Mouse (Mus musculus) lung, embryonic 16.5 days (tissue): ENCODE measurements at regions not wholly inside any gene's neighbourhood (a gene's known extent, or its start where the extent isn't known, plus 50 kb on each side); places are given as distances from the start of the nearest gene placed in this dataset.

ENCODE experiments used
- ATAC-seq: fragments of 200-750 bp; cut with Nextera tagmentation; 2 replicates; pipeline ENCODE4 v1.8.0; 2017; ENCODE audit warnings: low read depth, mild to moderate bottlenecking, moderate library complexity
- H3K27ac ChIP-seq: fragments of 300-500 bp; sonication (generic); 2 replicates; pipeline ENCODE4 v1.5.1; 2014; ENCODE audit warnings: mild to moderate bottlenecking, control low read depth, low read length
- H3K27me3 ChIP-seq: fragments of 300-500 bp; sonication (generic); 2 replicates; pipeline ENCODE4 v1.6.1; 2014; ENCODE audit warnings: low read depth, low read length, mixed read lengths; ENCODE audit not compliant: control insufficient read depth, insufficient read depth
- H3K36me3 ChIP-seq: fragments of 300-500 bp; sonication (generic); 2 replicates; pipeline ENCODE4 v1.6.1; 2014; ENCODE audit warnings: low read length; ENCODE audit not compliant: control insufficient read depth, insufficient read depth
- H3K4me1 ChIP-seq: fragments of 300-500 bp; sonication (generic); replicated peaks from 2 replicates; pipeline ENCODE4 v1.6.1; 2014; ENCODE audit warnings: low read length, mixed read lengths; ENCODE audit not compliant: control insufficient read depth, insufficient read depth
- H3K4me2 ChIP-seq: fragments of 300-500 bp; sonication (generic); 2 replicates; pipeline ENCODE4 v1.6.1; 2014; ENCODE audit warnings: low read depth, low read length, control low read depth
- H3K4me3 ChIP-seq: fragments of 300-500 bp; sonication (generic); 2 replicates; pipeline ENCODE4 v1.5.1; 2014; ENCODE audit warnings: mild to moderate bottlenecking, low read length, control low read depth
- H3K9ac ChIP-seq: fragments of 300-500 bp; sonication (generic); 2 replicates; pipeline ENCODE4 v1.6.1; 2014; ENCODE audit warnings: low read length, control low read depth
- H3K9me3 ChIP-seq: fragments of 300-500 bp; sonication (generic); 2 replicates; pipeline ENCODE4 v1.6.1; 2016; ENCODE audit warnings: low read length; ENCODE audit not compliant: control insufficient read depth
- WGBS: fragments of 180-500 bp; shearing (Covaris S2); extraction: QIAGEN DNeasy Blood & Tissue Kit; methylation state at CpG from one replicate; pipeline ENCODE4 v1.1.7; 2014; 5-methylcytosine and 5-hydroxymethylcytosine counted together
- microRNA counts: library from miRNA; unstranded; fragments of <30 nt; microRNA quantifications from one replicate; lab custom pipeline; 2016
- microRNA-seq: library from miRNA; unstranded; fragments of <30 nt; microRNA quantifications from one replicate; pipeline ENCODE4, GENCODE M21; 2016

GRCm38 (mm10) chr15:68355957-68356356, 1855.2 kb upstream of the Lrrc6 start:
- Histone ChIP-seq H3K27ac (no peak overlapping the region), H3K4me1 (peaks cover 6% of the 10 kb centered on the region), H3K36me3 (no peaks in the 10 kb centered on the region), H3K27me3 (no peaks in the 10 kb centered on the region), H3K9ac (no peak overlapping the region), H3K4me2 (no peak overlapping the region), H3K4me3 (no peak overlapping the region), H3K9me3 (no peaks in the 10 kb centered on the region)
- ATAC-seq: no peak
- WGBS: 71% methylated on average over 1 of the region's 1 CpGs

DNA sequence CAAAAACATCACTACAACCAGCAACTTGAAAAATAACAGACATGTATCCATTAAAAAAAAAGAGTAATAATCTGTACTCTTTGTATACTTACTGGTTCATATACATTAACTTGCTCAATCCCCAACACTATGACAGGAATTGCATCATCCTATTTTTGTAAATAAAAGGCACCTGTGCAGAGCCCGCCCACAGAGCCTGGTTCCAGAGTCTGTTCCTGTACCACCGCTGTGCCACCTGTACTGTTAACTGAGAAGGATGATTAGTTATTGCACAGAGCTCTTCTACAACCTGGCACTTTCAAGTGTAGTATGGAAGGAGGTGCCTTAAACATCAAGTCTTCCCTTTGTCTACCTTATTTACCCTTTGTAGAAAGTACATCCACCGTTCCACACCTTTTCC, 1843.9 kb upstream of the Lrrc6 start:
- Histone ChIP-seq H3K36me3 (no peaks in the 10 kb centered on the region), H3K9me3 (no peaks in the 10 kb centered on the region), H3K4me1 (peaks cover 5% of the 10 kb centered on the region; the same call in 1 of the 2 replicates), H3K4me3 (no peak overlapping the region), H3K4me2 (no peak overlapping the region), H3K9ac (no peak overlapping the region), H3K27ac (no peak overlapping the region), H3K27me3 (no peaks in the 10 kb centered on the region)
- WGBS: 86% methylated on average over 3 of the region's 3 CpGs
- ATAC-seq: no peak

DNA sequence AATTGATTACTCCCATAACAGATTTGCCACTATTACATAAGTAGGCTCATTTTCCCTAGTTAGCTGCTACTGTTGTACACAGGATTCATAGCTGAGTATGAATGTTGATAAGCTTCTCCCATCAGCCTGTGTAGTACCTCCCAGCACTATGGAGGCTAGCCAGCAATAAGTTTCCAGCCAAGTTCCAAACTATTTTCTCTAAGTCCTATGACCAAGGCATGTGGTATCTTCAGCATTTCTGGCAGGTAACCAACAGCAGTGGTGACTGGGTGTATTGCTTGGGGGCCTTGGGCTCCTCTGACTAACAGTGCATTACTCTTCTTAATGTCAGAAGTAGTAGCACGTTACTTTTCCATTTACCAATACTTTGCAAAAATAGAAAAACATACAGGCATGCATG, 1841.8 kb upstream of the Lrrc6 start:
- H3K4me3 ChIP-seq: no peak overlapping the region
- H3K27ac ChIP-seq: 0 out of 2 replicates have a peak overlapping the region, but pooled peaks have one; percentile 25
- peak; percentile 72 for ATAC-seq
- no peak overlapping the region for H3K4me2 ChIP-seq
- no peaks in the 10 kb centered on the region for H3K36me3 ChIP-seq
- no peak overlapping the region for H3K9ac ChIP-seq
- peaks cover 8% of the 10 kb centered on the region; the same call in 1 of the 2 replicates for H3K4me1 ChIP-seq
- no peaks in the 10 kb centered on the region for H3K9me3 ChIP-seq
- no peaks in the 10 kb centered on the region for H3K27me3 ChIP-seq
- WGBS: 70% methylated on average over 1 of the region's 1 CpGs

GRCm38 (mm10) chr15:68341056-68341455, 1840.3 kb upstream of the Lrrc6 start:
- 34% methylated on average over 5 of the region's 5 CpGs for WGBS
- no peaks in the 10 kb centered on the region for H3K36me3 ChIP-seq
- ATAC-seq: peak; percentile 62; the same call in 1 of the 2 replicates
- H3K9me3 ChIP-seq: no peaks in the 10 kb centered on the region
- H3K27me3 ChIP-seq: no peaks in the 10 kb centered on the region
- H3K4me2 ChIP-seq: no peak overlapping the region
- no peak overlapping the region for H3K9ac ChIP-seq
- peak overlapping the region; percentile 39; the same call in 1 of the 2 replicates for H3K27ac ChIP-seq
- peaks cover 8% of the 10 kb centered on the region; the same call in 1 of the 2 replicates for H3K4me1 ChIP-seq
- no peak overlapping the region for H3K4me3 ChIP-seq

DNA sequence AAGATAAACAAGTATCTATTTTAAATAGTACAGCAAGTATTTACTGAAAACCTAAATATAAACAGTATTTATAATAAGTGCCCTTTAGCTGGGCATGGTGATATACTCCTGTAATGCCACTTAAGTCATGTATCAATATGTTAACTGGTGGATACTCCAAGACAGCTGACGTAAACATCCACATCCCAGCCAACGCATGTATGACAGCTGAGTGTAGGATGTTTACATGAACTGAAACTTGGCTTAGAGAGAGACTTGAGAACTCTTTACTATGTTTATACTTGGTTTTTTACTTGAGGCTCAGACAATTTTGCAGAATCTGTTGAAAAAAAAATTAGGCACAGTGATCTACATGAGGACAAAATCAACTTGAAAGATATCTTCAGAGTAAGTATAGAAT, 1836.6 kb upstream of the Lrrc6 start:
- no peak overlapping the region for H3K4me3 ChIP-seq
- H3K4me1 ChIP-seq: peaks cover 6% of the 10 kb centered on the region; the same call in 1 of the 2 replicates
- H3K9ac ChIP-seq: no peak overlapping the region
- no peaks in the 10 kb centered on the region for H3K27me3 ChIP-seq
- peak overlapping the region; percentile 72 for H3K27ac ChIP-seq
- H3K4me2 ChIP-seq: no peak overlapping the region
- H3K36me3 ChIP-seq: no peaks in the 10 kb centered on the region
- WGBS: 23% methylated on average over 2 of the region's 2 CpGs
- no peaks in the 10 kb centered on the region for H3K9me3 ChIP-seq
- ATAC-seq: peak; percentile 88

DNA sequence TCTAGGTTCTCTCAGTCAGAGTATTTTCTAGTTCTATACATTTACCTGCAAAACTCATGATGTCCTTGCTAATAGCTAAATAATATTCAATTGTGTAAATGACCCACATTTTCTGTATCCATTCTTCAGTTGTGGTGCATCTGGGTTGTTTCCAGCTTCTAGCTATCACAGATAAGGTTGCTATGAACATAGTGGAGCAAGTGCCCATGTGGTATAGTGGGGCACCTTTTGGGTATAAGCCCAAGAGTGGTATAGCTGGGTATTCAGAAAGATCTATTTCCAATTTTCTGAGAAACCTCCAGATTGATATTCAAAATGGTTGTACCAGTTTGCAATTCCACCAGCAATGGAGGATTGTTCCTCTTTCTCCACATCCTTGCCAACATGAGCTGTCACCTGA, 1835.1 kb upstream of the Lrrc6 start:
- H3K27ac ChIP-seq: no peak overlapping the region
- no peak overlapping the region for H3K4me2 ChIP-seq
- H3K36me3 ChIP-seq: peaks cover 4% of the 10 kb centered on the region
- peaks cover 6% of the 10 kb centered on the region; the same call in 1 of the 2 replicates for H3K4me1 ChIP-seq
- no peak overlapping the region for H3K4me3 ChIP-seq
- no peak overlapping the region for H3K9ac ChIP-seq
- H3K27me3 ChIP-seq: no peaks in the 10 kb centered on the region
- no peaks in the 10 kb centered on the region for H3K9me3 ChIP-seq
- no peak for ATAC-seq

GRCm38 (mm10) chr15:68316116-68316515, 1815.4 kb upstream of the Lrrc6 start:
- no peaks in the 10 kb centered on the region for H3K4me1 ChIP-seq
- H3K27ac ChIP-seq: no peak overlapping the region
- no peak overlapping the region for H3K9ac ChIP-seq
- H3K36me3 ChIP-seq: no peaks in the 10 kb centered on the region
- no peak overlapping the region for H3K4me2 ChIP-seq
- H3K9me3 ChIP-seq: no peaks in the 10 kb centered on the region
- ATAC-seq: no peak
- 97% methylated on average over 1 of the region's 1 CpGs for WGBS
- no peaks in the 10 kb centered on the region for H3K27me3 ChIP-seq
- H3K4me3 ChIP-seq: no peak overlapping the region

MicroRNA genes in the stretch of these regions (microRNA counts, 519-probe panel; counts per million panel counts)
- 4,242 counts per million, percentile 86 among the panel's probes with 10 or more counts for microRNA mmu-miR-30b (lab: Ali Mortazavi, UCI)
- 3,646 counts per million, percentile 73 among the panel's probes with 10 or more counts for microRNA mmu-miR-30d (lab: Ali Mortazavi, UCI)

Small RNA genes in the stretch of these regions (microRNA-seq; reads per million reads assigned to microRNA genes)
- gene Mir30b: 184 reads per million, percentile 56 among the genes with 10 or more reads in this experiment
- gene Mir30d: 8,220 reads per million, percentile 94 among the genes with 10 or more reads in this experiment
